Mouse (Mus musculus): ENCODE results near the gene St6galnac3. TPM values are rescaled to one million over a fixed set of nuclear protein-coding genes. Genes with fewer than 3 reads are reported as not detected.

The St6galnac3 gene
- polyA plus RNA-seq, 2 experiments = 20.7 to 36.0 TPM

- ATAC-seq (ENCODE audit: low FRiP score, low read depth) (no peak), DNase-seq (ENCODE audit: low spot score) (no peak)
- WGBS = 88% methylated on average over 3 of the region's 3 CpGs
- no peak overlapping the region for H3K9ac ChIP-seq (ENCODE audit: low read depth, low read length, severe bottlenecking)
- H3K27ac ChIP-seq (replicated peaks; ENCODE audit: low read depth, low read length) = no peak overlapping the region
- H3K4me3 ChIP-seq (replicated peaks; ENCODE audit: low read length) = no peak overlapping the region
- H3K4me2 ChIP-seq (replicated peaks; ENCODE audit: low read depth, low read length, severe bottlenecking) = no peak overlapping the region
- H3K27me3 ChIP-seq (ENCODE audit: control insufficient read depth, insufficient read depth, low read length) = no peaks in the 10 kb centered on the region
- H3K36me3 ChIP-seq (ENCODE audit: control insufficient read depth, insufficient read depth, low read length) = no peaks in the 10 kb centered on the region
- TF ChIP-seq POLR2A (IDR thresholded peaks at IDR 0.05; ENCODE audit: borderline replicate concordance, extremely low read depth, insufficient read depth, insufficient read length) = no peak
- H3K4me1 ChIP-seq (ENCODE audit: control insufficient read depth, insufficient read depth, low read length) = no peaks in the 10 kb centered on the region
- no peaks in the 10 kb centered on the region for H3K9me3 ChIP-seq (ENCODE audit: control insufficient read depth, low read length)
Measured at GRCm38 (mm10) chr3:153364366-153364765, 360.6 kb downstream of the St6galnac3 start.

- no peaks in the 10 kb centered on the region for H3K4me1 ChIP-seq (ENCODE audit: control insufficient read depth, insufficient read depth, low read length)
- no peak for DNase-seq (ENCODE audit: low spot score)
- H3K27ac ChIP-seq (replicated peaks; ENCODE audit: low read depth, low read length) = no peak overlapping the region
- TF ChIP-seq POLR2A (IDR thresholded peaks at IDR 0.05; ENCODE audit: borderline replicate concordance, extremely low read depth, insufficient read depth, insufficient read length) = no peak
- H3K9me3 ChIP-seq (ENCODE audit: control insufficient read depth, low read length) = no peaks in the 10 kb centered on the region
- no peak overlapping the region for H3K4me2 ChIP-seq (replicated peaks; ENCODE audit: low read depth, low read length, severe bottlenecking)
- no peak overlapping the region for H3K9ac ChIP-seq (ENCODE audit: low read depth, low read length, severe bottlenecking)
- 91% methylated on average over 3 of the region's 3 CpGs for WGBS
- H3K36me3 ChIP-seq (ENCODE audit: control insufficient read depth, insufficient read depth, low read length) = no peaks in the 10 kb centered on the region
- no peaks in the 10 kb centered on the region for H3K27me3 ChIP-seq (ENCODE audit: control insufficient read depth, insufficient read depth, low read length)
- ATAC-seq (ENCODE audit: low FRiP score, low read depth) = no peak
- H3K4me3 ChIP-seq (replicated peaks; ENCODE audit: low read length) = no peak overlapping the region
Measured at GRCm38 (mm10) chr3:153359966-153360365, 365.0 kb downstream of the St6galnac3 start.

GRCm38 (mm10) chr3:153356071-153356470 lies 368.9 kb downstream of the St6galnac3 start:
- H3K4me3 ChIP-seq (replicated peaks; ENCODE audit: low read length) = no peak overlapping the region
- WGBS = 48% methylated on average over 1 of the region's 1 CpGs
- no peaks in the 10 kb centered on the region for H3K4me1 ChIP-seq (ENCODE audit: control insufficient read depth, insufficient read depth, low read length)
- H3K9me3 ChIP-seq (ENCODE audit: control insufficient read depth, low read length) = no peaks in the 10 kb centered on the region
- TF ChIP-seq POLR2A (IDR thresholded peaks at IDR 0.05; ENCODE audit: borderline replicate concordance, extremely low read depth, insufficient read depth, insufficient read length) = no peak
- H3K9ac ChIP-seq (ENCODE audit: low read depth, low read length, severe bottlenecking) = no peak overlapping the region
- H3K27me3 ChIP-seq (ENCODE audit: control insufficient read depth, insufficient read depth, low read length) = no peaks in the 10 kb centered on the region
- H3K36me3 ChIP-seq (ENCODE audit: control insufficient read depth, insufficient read depth, low read length) = no peaks in the 10 kb centered on the region
- no peak overlapping the region for H3K27ac ChIP-seq (replicated peaks; ENCODE audit: low read depth, low read length)
- ATAC-seq (ENCODE audit: low FRiP score, low read depth) (no peak), DNase-seq (ENCODE audit: low spot score) (no peak)
- no peak overlapping the region for H3K4me2 ChIP-seq (replicated peaks; ENCODE audit: low read depth, low read length, severe bottlenecking)

- H3K9me3 ChIP-seq (ENCODE audit: control insufficient read depth, low read length) = no peaks in the 10 kb centered on the region
- ATAC-seq (ENCODE audit: low FRiP score, low read depth) (no peak), DNase-seq (ENCODE audit: low spot score) (no peak)
- no peak for TF ChIP-seq POLR2A (IDR thresholded peaks at IDR 0.05; ENCODE audit: borderline replicate concordance, extremely low read depth, insufficient read depth, insufficient read length)
- no peak overlapping the region for H3K4me2 ChIP-seq (replicated peaks; ENCODE audit: low read depth, low read length, severe bottlenecking)
- H3K9ac ChIP-seq (ENCODE audit: low read depth, low read length, severe bottlenecking) = no peak overlapping the region
- H3K4me1 ChIP-seq (ENCODE audit: control insufficient read depth, insufficient read depth, low read length) = no peaks in the 10 kb centered on the region
- WGBS = 59% methylated on average over 3 of the region's 3 CpGs
- no peak overlapping the region for H3K27ac ChIP-seq (replicated peaks; ENCODE audit: low read depth, low read length)
- no peak overlapping the region for H3K4me3 ChIP-seq (replicated peaks; ENCODE audit: low read length)
- no peaks in the 10 kb centered on the region for H3K27me3 ChIP-seq (ENCODE audit: control insufficient read depth, insufficient read depth, low read length)
- no peaks in the 10 kb centered on the region for H3K36me3 ChIP-seq (ENCODE audit: control insufficient read depth, insufficient read depth, low read length)
Measured at GRCm38 (mm10) chr3:153354988-153355297, 370.0 kb downstream of the St6galnac3 start.

- WGBS = 87% methylated on average over 6 of the region's 6 CpGs
Measured at GRCm38 (mm10) chr3:153354186-153354987, 370.6 kb downstream of the St6galnac3 start.

More at GRCm38 (mm10) chr3:153354186-153354987, 370.6 kb downstream of the St6galnac3 start:
- Histone ChIP-seq H3K4me3 (replicated peaks; ENCODE audit: low read length) (no peak overlapping the region), H3K9me3 (ENCODE audit: control insufficient read depth, low read length) (no peaks in the 10 kb centered on the region), H3K4me1 (ENCODE audit: control insufficient read depth, insufficient read depth, low read length) (no peaks in the 10 kb centered on the region), H3K27ac (replicated peaks; ENCODE audit: low read depth, low read length) (no peak overlapping the region), H3K36me3 (ENCODE audit: control insufficient read depth, insufficient read depth, low read length) (no peaks in the 10 kb centered on the region), H3K9ac (ENCODE audit: low read depth, low read length, severe bottlenecking) (no peak overlapping the region), H3K4me2 (replicated peaks; ENCODE audit: low read depth, low read length, severe bottlenecking) (no peak overlapping the region), H3K27me3 (ENCODE audit: control insufficient read depth, insufficient read depth, low read length) (no peaks in the 10 kb centered on the region)
- ATAC-seq (ENCODE audit: low FRiP score, low read depth) (no peak), DNase-seq (ENCODE audit: low spot score) (no peak)
- TF ChIP-seq POLR2A (IDR thresholded peaks at IDR 0.05; ENCODE audit: borderline replicate concordance, extremely low read depth, insufficient read depth, insufficient read length) = no peak

All from limb, embryonic 14.5 days (tissue).